Mouse (Mus musculus): ENCODE data around the gene Gys2. TPM values are rescaled to one million over a fixed set of nuclear protein-coding genes. Genes with fewer than 3 reads are reported as not detected.
A peak's percentile ranks its signal among the peaks of the same experiment; 100 is the strongest.

Gene Gys2
- polyA plus RNA-seq, 1 experiment from 2014 or later = not detected

DNA sequence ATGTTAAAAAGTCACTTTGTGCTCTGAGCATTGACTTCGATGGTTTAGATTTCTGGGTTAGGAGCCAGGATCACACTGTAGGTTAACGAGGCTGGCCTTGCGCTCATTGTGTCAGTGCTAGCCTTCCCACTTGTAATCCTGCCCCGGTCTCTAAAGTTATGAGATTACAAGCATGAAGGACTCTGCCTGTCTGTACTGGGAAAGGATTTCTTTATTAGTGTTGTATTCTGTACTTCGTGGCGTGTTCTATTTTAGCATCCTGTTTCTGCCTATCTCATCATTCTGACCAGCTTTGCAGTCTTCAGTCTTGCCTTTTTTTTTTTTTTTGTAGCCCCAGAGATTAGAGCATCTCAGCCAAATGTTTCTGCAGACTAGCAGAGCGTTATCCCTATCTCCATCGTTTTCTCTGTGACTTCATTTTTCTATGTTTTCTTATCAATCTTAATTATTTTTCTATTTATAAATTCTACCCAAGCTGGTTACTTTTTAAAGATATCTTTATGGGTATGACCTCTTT, 85.1 kb downstream of the Gys2 start:
- Histone ChIP-seq H3K36me3 (no peaks in the 10 kb centered on the region), H3K27me3 (no peaks in the 10 kb centered on the region), H3K9me3 (no peaks in the 10 kb centered on the region), H3K9ac (peak overlapping the region; percentile 86), H3K4me2 (replicated peaks) (peak overlapping the region; percentile 69), H3K4me1 (peaks cover 12% of the 10 kb centered on the region; the same call in 1 of the 2 replicates), H3K27ac (no peak overlapping the region), H3K4me3 (peak overlapping the region; percentile 97)
- ATAC-seq (ENCODE audit: insufficient number of reproducible peaks, insufficient read depth, low FRiP score, low TSS enrichment) = no peak
- 24% methylated on average over 8 of the region's 8 CpGs for WGBS

DNA sequence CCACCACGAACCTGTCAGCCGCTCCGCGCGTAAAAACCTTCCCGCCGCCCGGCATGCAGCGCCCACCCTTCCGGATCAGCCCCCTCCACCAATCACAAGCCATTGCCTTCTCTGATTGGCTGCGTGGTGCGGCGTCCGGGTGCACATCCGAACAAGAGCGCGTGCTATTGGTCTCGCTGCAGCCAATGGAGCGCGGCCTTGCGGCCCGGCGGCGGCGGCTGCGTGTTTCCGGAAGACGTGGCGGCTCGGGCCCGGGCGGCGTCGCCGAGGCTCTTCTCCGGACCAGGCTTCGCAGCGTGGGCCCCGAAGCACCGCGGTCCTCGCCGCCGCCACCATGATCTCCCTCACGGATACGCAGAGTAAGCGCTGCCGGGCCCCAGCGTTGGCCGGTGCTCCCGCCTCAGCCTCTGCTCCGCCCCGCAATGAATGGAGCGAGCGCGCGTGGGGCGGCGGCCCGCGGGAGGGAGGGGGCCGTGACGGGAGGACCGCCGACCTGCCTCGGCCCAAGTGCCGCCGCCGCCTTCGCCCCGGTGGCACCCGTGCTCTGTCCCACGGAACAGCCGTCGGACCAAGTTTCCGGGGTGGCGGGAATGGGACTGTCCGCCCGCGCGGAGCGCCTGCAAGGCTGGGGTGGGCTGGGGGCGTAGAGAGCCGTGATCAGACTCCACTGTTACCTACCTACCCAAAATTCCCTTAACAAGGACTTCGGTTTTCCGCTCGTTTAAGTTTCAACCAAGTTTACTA, 85.7 kb downstream of the Gys2 start, which contains the start of the genes Recql and Golt1b:
TSS of gene Recql (minus strand) at position 77 of the 744 bp plus-strand sequence.
TSS of gene Golt1b (plus strand) at position 211 of the 744 bp plus-strand sequence.
- H3K9me3 ChIP-seq = no peaks in the 10 kb centered on the region
- no peaks in the 10 kb centered on the region for H3K27me3 ChIP-seq
- peak within 1 kb of the TSS; percentile 97 for H3K4me3 ChIP-seq
- peaks cover 12% of the 10 kb centered on the region; the same call in 1 of the 2 replicates for H3K4me1 ChIP-seq
- ATAC-seq (ENCODE audit: insufficient number of reproducible peaks, insufficient read depth, low FRiP score, low TSS enrichment) = peak; percentile 99
- no peak within 1 kb of the TSS for H3K27ac ChIP-seq
- no peaks in the 10 kb centered on the region for H3K36me3 ChIP-seq
- H3K4me2 ChIP-seq (replicated peaks) = peak within 1 kb of the TSS; percentile 69
- under 1% methylated on average over 87 of the region's 87 CpGs for WGBS
- H3K9ac ChIP-seq = peak within 1 kb of the TSS; percentile 86

DNA sequence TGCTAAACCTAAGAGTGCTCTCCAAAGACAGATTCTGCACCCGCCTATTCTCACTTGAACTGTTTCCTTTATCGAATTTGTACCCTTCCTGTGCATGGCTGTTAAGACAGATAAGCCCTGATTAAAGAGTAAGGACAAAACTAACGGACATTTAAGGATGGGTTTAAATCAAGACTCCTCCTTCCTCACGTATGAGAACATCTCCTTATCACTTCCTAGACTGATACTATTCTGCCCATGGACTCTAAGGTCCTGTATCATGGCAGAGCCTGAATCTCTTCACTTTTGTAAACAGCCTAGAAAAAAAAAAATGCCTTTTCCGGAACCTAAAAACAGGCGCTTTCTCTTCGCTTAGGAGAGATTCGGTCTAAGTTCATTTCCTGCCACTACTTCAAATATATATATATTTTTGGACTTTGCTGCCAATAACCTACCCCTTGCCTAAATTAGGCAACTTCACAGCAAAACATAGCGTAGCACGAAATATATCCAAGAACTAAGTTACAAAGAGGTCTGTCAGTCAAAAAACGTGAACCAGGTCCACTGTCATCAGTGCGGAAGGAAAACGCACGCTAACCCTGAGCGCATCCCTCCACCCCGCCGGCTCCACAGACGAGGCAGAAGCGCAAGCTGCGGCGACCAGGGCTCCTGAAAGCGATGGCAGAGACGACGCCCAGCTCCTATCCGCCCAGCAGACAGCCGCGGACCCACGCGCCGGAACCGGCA, 86.5 kb downstream of the Gys2 start:
- ATAC-seq (ENCODE audit: insufficient number of reproducible peaks, insufficient read depth, low FRiP score, low TSS enrichment) = peak; percentile 58
- peak overlapping the region; percentile 52 for H3K9ac ChIP-seq
- peak overlapping the region; percentile 97 for H3K4me3 ChIP-seq
- peak overlapping the region; percentile 69 for H3K4me2 ChIP-seq (replicated peaks)
- H3K27ac ChIP-seq = no peak overlapping the region
- H3K27me3 ChIP-seq = no peaks in the 10 kb centered on the region
- peaks cover 12% of the 10 kb centered on the region; the same call in 1 of the 2 replicates for H3K4me1 ChIP-seq
- WGBS = 7% methylated on average over 31 of the region's 31 CpGs
- H3K9me3 ChIP-seq = no peaks in the 10 kb centered on the region
- H3K36me3 ChIP-seq = no peaks in the 10 kb centered on the region

DNA sequence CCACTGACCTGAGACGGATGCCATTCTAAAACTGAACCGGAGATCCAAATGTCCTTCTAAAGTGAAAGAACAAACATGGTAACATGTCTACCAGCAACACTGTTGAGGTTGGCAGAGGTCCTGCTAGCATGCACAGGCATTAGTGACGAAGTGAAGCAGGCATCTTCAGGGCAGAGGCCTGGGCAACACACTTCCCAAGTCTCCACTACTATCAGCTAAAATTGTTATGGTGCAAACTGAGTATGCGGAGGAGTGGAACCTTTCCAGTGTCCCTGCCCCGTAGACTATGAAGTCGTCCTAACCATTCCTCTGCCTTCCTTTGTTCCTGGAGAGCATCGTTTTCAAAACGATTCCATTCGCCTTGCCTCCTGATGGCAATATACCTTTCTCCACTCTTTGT, 88.4 kb downstream of the Gys2 start:
- 91% methylated on average over 9 of the region's 9 CpGs for WGBS
- Histone ChIP-seq H3K36me3 (no peaks in the 10 kb centered on the region), H3K9me3 (no peaks in the 10 kb centered on the region), H3K4me2 (replicated peaks) (no peak overlapping the region), H3K9ac (no peak overlapping the region), H3K4me1 (peaks cover 12% of the 10 kb centered on the region; the same call in 1 of the 2 replicates), H3K4me3 (no peak overlapping the region), H3K27ac (no peak overlapping the region), H3K27me3 (no peaks in the 10 kb centered on the region)
- no peak for ATAC-seq (ENCODE audit: insufficient number of reproducible peaks, insufficient read depth, low FRiP score, low TSS enrichment)

DNA sequence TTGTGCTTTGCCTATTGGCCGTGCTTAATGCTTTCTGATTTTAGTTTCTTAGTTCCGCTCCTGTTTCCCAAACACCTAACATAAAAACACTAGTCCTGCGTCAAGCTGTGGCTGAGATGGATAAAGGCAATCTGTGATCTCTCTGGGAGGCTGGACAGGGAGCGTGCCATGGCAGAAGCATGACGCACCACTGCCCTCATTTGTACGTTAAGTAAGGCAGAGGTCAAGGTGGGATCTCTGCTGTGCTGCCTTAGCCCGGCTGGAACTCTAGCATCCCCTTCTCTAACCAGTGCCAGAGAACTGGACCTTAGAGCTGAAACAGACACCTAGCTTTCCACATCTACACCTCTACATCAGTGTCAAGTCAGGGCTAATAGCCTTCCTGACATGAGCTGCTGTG, 91.3 kb downstream of the Gys2 start:
- WGBS = 90% methylated on average over 7 of the region's 7 CpGs
- H3K4me1 ChIP-seq = no peaks in the 10 kb centered on the region
- H3K27ac ChIP-seq = no peak overlapping the region
- no peak overlapping the region for H3K4me3 ChIP-seq
- no peaks in the 10 kb centered on the region for H3K27me3 ChIP-seq
- no peak overlapping the region for H3K4me2 ChIP-seq (replicated peaks)
- no peak for ATAC-seq (ENCODE audit: insufficient number of reproducible peaks, insufficient read depth, low FRiP score, low TSS enrichment)
- no peak overlapping the region for H3K9ac ChIP-seq
- peaks cover 1% of the 10 kb centered on the region; the same call in 1 of the 2 replicates for H3K36me3 ChIP-seq
- H3K9me3 ChIP-seq = no peaks in the 10 kb centered on the region

DNA sequence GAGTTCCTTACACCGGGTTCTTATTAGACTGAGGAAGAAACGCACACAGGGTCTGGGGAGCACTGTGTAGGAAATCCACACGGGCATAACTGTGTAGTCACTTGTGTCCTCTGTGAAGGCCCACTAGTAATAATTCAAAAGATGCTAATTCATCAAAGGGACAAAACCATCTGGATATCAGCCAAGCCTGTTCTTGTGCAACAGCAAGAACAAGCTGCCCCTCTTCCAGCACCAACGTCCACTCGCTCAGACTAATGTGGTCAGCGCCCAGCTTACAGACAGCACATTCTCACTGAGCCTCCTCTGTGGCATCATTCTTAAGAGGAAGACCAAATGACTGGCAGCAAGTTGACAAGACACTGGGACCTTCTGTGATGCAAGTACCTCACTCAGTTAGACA, 92.9 kb downstream of the Gys2 start:
- H3K4me3 ChIP-seq = no peak overlapping the region
- H3K4me2 ChIP-seq (replicated peaks) = no peak overlapping the region
- no peaks in the 10 kb centered on the region for H3K4me1 ChIP-seq
- H3K27me3 ChIP-seq = no peaks in the 10 kb centered on the region
- no peaks in the 10 kb centered on the region for H3K9me3 ChIP-seq
- peaks cover 17% of the 10 kb centered on the region; the same call in 1 of the 2 replicates for H3K36me3 ChIP-seq
- H3K9ac ChIP-seq = no peak overlapping the region
- ATAC-seq (ENCODE audit: insufficient number of reproducible peaks, insufficient read depth, low FRiP score, low TSS enrichment) = no peak
- WGBS = 91% methylated on average over 6 of the region's 6 CpGs
- no peak overlapping the region for H3K27ac ChIP-seq

DNA sequence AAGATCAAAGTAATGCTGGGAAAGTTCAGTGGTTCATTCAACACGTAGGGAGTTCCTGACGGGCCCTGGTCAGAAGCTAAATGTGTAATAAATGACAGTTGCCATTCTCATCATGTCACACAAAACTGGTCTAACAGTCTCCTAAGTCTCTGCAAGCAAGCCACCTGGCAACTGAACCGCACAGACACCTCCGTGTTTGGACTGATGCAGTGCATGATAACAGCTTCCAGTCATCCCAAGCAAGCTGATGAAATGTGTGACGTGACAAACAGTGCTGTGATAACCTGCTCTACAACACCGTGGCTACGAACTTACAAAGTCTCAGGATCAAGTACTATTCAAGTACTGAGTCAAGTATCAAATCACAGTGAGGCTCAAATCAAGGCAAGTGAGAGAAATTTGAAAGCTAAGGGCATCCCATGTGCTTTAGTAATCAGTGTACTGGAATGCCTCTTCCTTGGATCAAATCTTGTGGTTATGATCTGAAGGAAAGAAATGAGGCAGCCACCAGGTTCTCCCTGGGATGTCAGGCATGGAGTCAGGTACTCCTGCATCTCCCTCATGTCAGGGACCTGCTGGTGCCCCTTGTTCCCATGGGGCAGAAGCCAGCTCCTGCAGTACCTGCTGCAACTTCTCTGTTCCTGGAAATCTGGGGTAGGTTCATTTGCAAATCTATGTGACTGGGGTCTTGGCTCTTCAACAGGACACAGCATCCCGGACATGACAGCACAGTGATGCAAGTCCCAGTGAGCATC, 94.2 kb downstream of the Gys2 start:
- peaks cover 25% of the 10 kb centered on the region; the same call in 1 of the 2 replicates for H3K36me3 ChIP-seq
- H3K4me2 ChIP-seq (replicated peaks) = no peak overlapping the region
- no peaks in the 10 kb centered on the region for H3K27me3 ChIP-seq
- H3K27ac ChIP-seq = no peak overlapping the region
- no peak for ATAC-seq (ENCODE audit: insufficient number of reproducible peaks, insufficient read depth, low FRiP score, low TSS enrichment)
- 88% methylated on average over 8 of the region's 8 CpGs for WGBS
- H3K9me3 ChIP-seq = no peaks in the 10 kb centered on the region
- H3K4me1 ChIP-seq = no peaks in the 10 kb centered on the region
- no peak overlapping the region for H3K9ac ChIP-seq
- no peak overlapping the region for H3K4me3 ChIP-seq

DNA sequence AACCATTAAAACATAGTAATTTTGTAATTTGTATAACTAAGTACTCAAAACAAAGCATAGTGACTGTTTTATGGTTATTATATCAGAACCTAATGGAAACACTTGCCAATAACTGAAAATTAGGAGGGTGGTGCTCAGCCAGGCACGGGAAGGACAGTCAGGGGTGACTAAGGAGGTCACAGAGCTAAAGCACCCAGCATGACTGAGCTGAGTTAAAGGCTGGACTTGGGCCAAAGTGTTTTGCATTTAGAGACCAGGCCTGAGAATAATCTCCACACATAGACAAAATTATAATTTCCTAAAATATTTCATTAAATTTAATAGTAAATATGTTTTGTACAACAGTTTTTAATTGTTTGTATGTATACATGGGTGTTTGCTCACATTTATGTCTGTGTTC, 95.8 kb downstream of the Gys2 start:
- H3K9me3 ChIP-seq = no peaks in the 10 kb centered on the region
- ATAC-seq (ENCODE audit: insufficient number of reproducible peaks, insufficient read depth, low FRiP score, low TSS enrichment) = no peak
- no peak overlapping the region for H3K4me3 ChIP-seq
- H3K4me1 ChIP-seq = no peaks in the 10 kb centered on the region
- H3K9ac ChIP-seq = no peak overlapping the region
- H3K4me2 ChIP-seq (replicated peaks) = no peak overlapping the region
- 52% methylated on average over 1 of the region's 1 CpGs for WGBS
- H3K36me3 ChIP-seq = peaks cover 29% of the 10 kb centered on the region
- no peaks in the 10 kb centered on the region for H3K27me3 ChIP-seq
- no peak overlapping the region for H3K27ac ChIP-seq

Other genes with a start within 250 kb of the Gys2 start
- gene Iapp, start 174.7 kb downstream of the Gys2 start, polyA plus RNA-seq (2016; fragmentation: Nextera tagmentation; extraction: Ambion mirVana) = 0.20 TPM in 1 of 2 replicates, not detected in the other
- gene Slco1a5, start 150.1 kb downstream of the Gys2 start, polyA plus RNA-seq (2016; fragmentation: Nextera tagmentation; extraction: Ambion mirVana) = 0.19 TPM in 1 of 2 replicates, not detected in the other
- gene Pyroxd1, start 127.5 kb downstream of the Gys2 start, polyA plus RNA-seq (2016; fragmentation: Nextera tagmentation; extraction: Ambion mirVana) = 19.0 and 19.7 TPM in 2 replicates
- 32.8 and 33.8 TPM in 2 replicates for gene Recql, start 86.0 kb downstream of the Gys2 start, polyA plus RNA-seq (2016; fragmentation: Nextera tagmentation; extraction: Ambion mirVana)
- gene Golt1b, start 85.9 kb downstream of the Gys2 start, polyA plus RNA-seq (2016; fragmentation: Nextera tagmentation; extraction: Ambion mirVana) = 112 and 117 TPM in 2 replicates
- gene Spx, start 59.7 kb downstream of the Gys2 start, polyA plus RNA-seq (2016; fragmentation: Nextera tagmentation; extraction: Ambion mirVana) = 0.67 and 0.88 TPM in 2 replicates
- gene Ldhb, start 34.8 kb upstream of the Gys2 start, polyA plus RNA-seq (2016; fragmentation: Nextera tagmentation; extraction: Ambion mirVana) = 407 and 439 TPM in 2 replicates
- 3.9 TPM in 2 replicates for gene Kcnj8, start 98.5 kb upstream of the Gys2 start, polyA plus RNA-seq (2016; fragmentation: Nextera tagmentation; extraction: Ambion mirVana)
- 1.7 and 1.9 TPM in 2 replicates for gene Abcc9, start 229.2 kb upstream of the Gys2 start, polyA plus RNA-seq (2016; fragmentation: Nextera tagmentation; extraction: Ambion mirVana)

All from embryonic facial prominence, embryonic 12.5 days (tissue).